Mouse (Mus musculus) kidney, embryonic 16.5 days (tissue): ENCODE measurements around the gene Ppp1r9a. TPM values are rescaled to one million over a fixed set of nuclear protein-coding genes. Genes with fewer than 3 reads are reported as not detected.

Source experiments
- ATAC-seq: fragments of 200-750 bp; cut with Nextera tagmentation; 2 replicates; pipeline ENCODE4 v1.8.0; 2017; ENCODE audit warnings: moderate TSS enrichment; ENCODE audit not compliant: low FRiP score, low TSS enrichment
- H3K27ac ChIP-seq: fragments of 300-500 bp; sonication (generic); 2 replicates; pipeline ENCODE4 v1.5.1; 2014; ENCODE audit warnings: low read length
- H3K27me3 ChIP-seq: fragments of 300-500 bp; sonication (generic); 2 replicates; pipeline ENCODE4 v1.6.1; 2014; ENCODE audit warnings: low read length, control low read depth, mixed read lengths; ENCODE audit not compliant: insufficient read depth
- H3K36me3 ChIP-seq: fragments of 300-500 bp; sonication (generic); 2 replicates; pipeline ENCODE4 v1.6.1; 2014; ENCODE audit warnings: low read length, control low read depth, mixed read lengths; ENCODE audit not compliant: insufficient read depth
- H3K4me1 ChIP-seq: fragments of 300-500 bp; sonication (generic); 2 replicates; pipeline ENCODE4 v1.6.1; 2014; ENCODE audit warnings: low read length, control low read depth, mixed read lengths; ENCODE audit not compliant: insufficient read depth
- H3K4me2 ChIP-seq: fragments of 300-500 bp; sonication (generic); replicated peaks from 2 replicates; pipeline ENCODE4 v1.6.1; 2014; ENCODE audit warnings: low read depth, low read length
- H3K4me3 ChIP-seq: fragments of 300-500 bp; sonication (generic); 2 replicates; pipeline ENCODE4 v1.5.1; 2014; ENCODE audit warnings: mild to moderate bottlenecking, low read length
- H3K9ac ChIP-seq: fragments of 300-500 bp; sonication (generic); replicated peaks from 2 replicates; pipeline ENCODE4 v1.6.1; 2014; ENCODE audit warnings: low read length
- H3K9me3 ChIP-seq: fragments of 300-500 bp; sonication (generic); 2 replicates; pipeline ENCODE4 v1.6.1; 2016; ENCODE audit warnings: low read length, control low read depth
- WGBS: fragments of 180-500 bp; shearing (Covaris S2); extraction: QIAGEN DNeasy Blood & Tissue Kit; methylation state at CpG from one replicate; pipeline ENCODE4 v1.1.7; 2014; 5-methylcytosine and 5-hydroxymethylcytosine counted together
- polyA plus RNA-seq: library from polyadenylated mRNA; unstranded; fragments of >200 nt; fragmentation: Nextera tagmentation; extraction: Ambion mirVana; gene quantifications from 2 replicates; pipeline ENCODE4 v1.2.1, GENCODE M21; 2015

Ppp1r9a gene
- polyA plus RNA-seq, 1 experiment from 2014 or later = 14.9 TPM

- Histone ChIP-seq H3K36me3 (no peaks in the 10 kb centered on the region), H3K4me1 (peaks cover 18% of the 10 kb centered on the region), H3K27ac (no peak overlapping the region), H3K4me2 (peak overlapping the region; percentile 15), H3K9me3 (no peaks in the 10 kb centered on the region), H3K4me3 (no peak overlapping the region), H3K27me3 (no peaks in the 10 kb centered on the region), H3K9ac (no peak overlapping the region)
- ATAC-seq = peak; percentile 70
- 33% methylated on average over 14 of the region's 14 CpGs for WGBS
Measured at GRCm38 (mm10) chr6:4994161-4994919, 91.6 kb downstream of the Ppp1r9a start.

- ATAC-seq = no peak
- Histone ChIP-seq H3K36me3 (no peaks in the 10 kb centered on the region), H3K27ac (no peak overlapping the region), H3K4me2 (no peak overlapping the region), H3K4me3 (no peak overlapping the region), H3K9me3 (no peaks in the 10 kb centered on the region), H3K9ac (no peak overlapping the region), H3K4me1 (peaks cover 22% of the 10 kb centered on the region), H3K27me3 (no peaks in the 10 kb centered on the region)
- 95% methylated on average over 6 of the region's 6 CpGs for WGBS
Measured at GRCm38 (mm10) chr6:4997599-4997998, 94.9 kb downstream of the Ppp1r9a start.

GRCm38 (mm10) chr6:4998929-4999328, 96.2 kb downstream of the Ppp1r9a start:
- no peak overlapping the region for H3K9ac ChIP-seq
- H3K4me3 ChIP-seq = no peak overlapping the region
- 66% methylated on average over 4 of the region's 4 CpGs for WGBS
- no peaks in the 10 kb centered on the region for H3K27me3 ChIP-seq
- H3K36me3 ChIP-seq = no peaks in the 10 kb centered on the region
- H3K27ac ChIP-seq = no peak overlapping the region
- no peak for ATAC-seq
- no peaks in the 10 kb centered on the region for H3K9me3 ChIP-seq
- no peak overlapping the region for H3K4me2 ChIP-seq
- peaks cover 15% of the 10 kb centered on the region for H3K4me1 ChIP-seq

GRCm38 (mm10) chr6:5000788-5001187, 98.1 kb downstream of the Ppp1r9a start:
- Histone ChIP-seq H3K27ac (no peak overlapping the region), H3K4me3 (no peak overlapping the region), H3K27me3 (no peaks in the 10 kb centered on the region), H3K4me1 (peaks cover 10% of the 10 kb centered on the region; the same call in 1 of the 2 replicates), H3K9ac (no peak overlapping the region), H3K9me3 (no peaks in the 10 kb centered on the region), H3K4me2 (no peak overlapping the region), H3K36me3 (no peaks in the 10 kb centered on the region)
- no peak for ATAC-seq
- 44% methylated on average over 8 of the region's 8 CpGs for WGBS

GRCm38 (mm10) chr6:5005491-5006275, 103.0 kb downstream of the Ppp1r9a start:
- peaks cover 31% of the 10 kb centered on the region for H3K4me1 ChIP-seq
- no peak overlapping the region for H3K4me3 ChIP-seq
- ATAC-seq = peak; percentile 95
- peak overlapping the region; percentile 50; the same call in 1 of the 2 replicates for H3K27ac ChIP-seq
- no peak overlapping the region for H3K9ac ChIP-seq
- H3K4me2 ChIP-seq = peak overlapping the region; percentile 20; the same call in 1 of the 2 replicates
- WGBS = 39% methylated on average over 22 of the region's 22 CpGs
- H3K9me3 ChIP-seq = no peaks in the 10 kb centered on the region
- H3K27me3 ChIP-seq = no peaks in the 10 kb centered on the region
- no peaks in the 10 kb centered on the region for H3K36me3 ChIP-seq

GRCm38 (mm10) chr6:5006283-5006946, 103.7 kb downstream of the Ppp1r9a start:
- Histone ChIP-seq H3K9me3 (no peaks in the 10 kb centered on the region), H3K4me3 (no peak overlapping the region), H3K27ac (no peak overlapping the region), H3K27me3 (no peaks in the 10 kb centered on the region), H3K4me2 (no peak overlapping the region), H3K9ac (no peak overlapping the region), H3K4me1 (peaks cover 35% of the 10 kb centered on the region), H3K36me3 (no peaks in the 10 kb centered on the region)
- ATAC-seq = no peak
- 79% methylated on average over 6 of the region's 6 CpGs for WGBS

GRCm38 (mm10) chr6:5008166-5008565, 105.4 kb downstream of the Ppp1r9a start:
- ATAC-seq = no peak
- H3K4me2 ChIP-seq = peak overlapping the region; percentile 19; the same call in 1 of the 2 replicates
- no peaks in the 10 kb centered on the region for H3K9me3 ChIP-seq
- no peak overlapping the region for H3K4me3 ChIP-seq
- no peaks in the 10 kb centered on the region for H3K36me3 ChIP-seq
- no peak overlapping the region for H3K27ac ChIP-seq
- no peaks in the 10 kb centered on the region for H3K27me3 ChIP-seq
- WGBS = 59% methylated on average over 2 of the region's 2 CpGs
- peaks cover 33% of the 10 kb centered on the region for H3K4me1 ChIP-seq
- H3K9ac ChIP-seq = no peak overlapping the region

- ATAC-seq = no peak
- Histone ChIP-seq H3K9me3 (no peaks in the 10 kb centered on the region), H3K36me3 (no peaks in the 10 kb centered on the region), H3K4me3 (no peak overlapping the region), H3K9ac (no peak overlapping the region), H3K4me2 (peak overlapping the region; percentile 19), H3K27ac (no peak overlapping the region), H3K27me3 (no peaks in the 10 kb centered on the region), H3K4me1 (peaks cover 37% of the 10 kb centered on the region)
- 41% methylated on average over 15 of the region's 15 CpGs for WGBS
Measured at GRCm38 (mm10) chr6:5008603-5009002, 105.9 kb downstream of the Ppp1r9a start.

- H3K4me1 ChIP-seq = peaks cover 37% of the 10 kb centered on the region
- H3K9me3 ChIP-seq = no peaks in the 10 kb centered on the region
- no peak overlapping the region for H3K4me3 ChIP-seq
- H3K27ac ChIP-seq = peak overlapping the region; percentile 43
- H3K4me2 ChIP-seq = no peak overlapping the region
- H3K27me3 ChIP-seq = no peaks in the 10 kb centered on the region
- H3K36me3 ChIP-seq = no peaks in the 10 kb centered on the region
- H3K9ac ChIP-seq = no peak overlapping the region
- WGBS = 34% methylated on average over 11 of the region's 11 CpGs
- ATAC-seq = peak; percentile 47
Measured at GRCm38 (mm10) chr6:5010553-5011416, 108.1 kb downstream of the Ppp1r9a start.
